Mouse (Mus musculus) liver, embryonic 14.5 days (tissue): ENCODE measurements around the gene Olfr446. TPM values are rescaled to one million over a fixed set of nuclear protein-coding genes. Genes with fewer than 3 reads are reported as not detected.

Experiments
- ATAC-seq: fragments of 200-750 bp; cut with Nextera tagmentation; 2 replicates; pipeline ENCODE4 v1.8.0; 2017; ENCODE audit warnings: moderate number of reproducible peaks, mild to moderate bottlenecking, moderate library complexity; ENCODE audit not compliant: insufficient read depth
- DNase-seq, 3 experiments: peaks; one replicate each; pipeline ENCODE4 v3.0.0-alpha.2; 2012 to 2013; ENCODE audit warnings: low read depth in 3 of 3, low spot score in 3 of 3
- H3K27ac ChIP-seq: fragments of 300-500 bp; sonication (generic); 2 replicates; pipeline ENCODE4 v1.5.1; 2014; ENCODE audit warnings: moderate library complexity, mild to moderate bottlenecking, control low read depth, inconsistent platforms
- H3K27me3 ChIP-seq: fragments of 300-500 bp; sonication (generic); 2 replicates; pipeline ENCODE4 v1.6.1; 2014; ENCODE audit warnings: mild to moderate bottlenecking, low read length, moderate library complexity; ENCODE audit not compliant: control insufficient read depth, insufficient read depth
- H3K36me3 ChIP-seq: fragments of 300-500 bp; sonication (generic); replicated peaks from 2 replicates; pipeline ENCODE4 v1.6.1; 2014; ENCODE audit warnings: low read depth; ENCODE audit not compliant: control insufficient read depth, insufficient read depth
- H3K4me1 ChIP-seq, 2 experiments: fragments of 200-500 bp in 1 of 2; fragments of 300-500 bp in 1 of 2; sonication (generic) in 1 of 2; replicated peaks; 2 replicates each; pipeline ENCODE4 v1.6.1; 2012 to 2014; ENCODE audit warnings: antibody characterized with exemption in 1 of 2, inconsistent platforms in 1 of 2, low read length in 1 of 2; ENCODE audit not compliant: control insufficient read depth in 2 of 2, insufficient read depth in 2 of 2
- H3K4me2 ChIP-seq: fragments of 300-500 bp; sonication (generic); 2 replicates; pipeline ENCODE4 v1.6.1; 2014; ENCODE audit warnings: low read depth, mild to moderate bottlenecking, control low read depth, moderate library complexity
- H3K4me3 ChIP-seq, 2 experiments: fragments of 200-500 bp in 1 of 2; fragments of 300-500 bp in 1 of 2; sonication (generic) in 1 of 2; 2 replicates each; pipeline ENCODE4 v1.5.1; 2012 to 2014; ENCODE audit warnings: low read depth in 2 of 2, low read length in 2 of 2, mild to moderate bottlenecking in 2 of 2, control low read depth in 1 of 2, inconsistent platforms in 1 of 2, moderate library complexity in 1 of 2; ENCODE audit not compliant: insufficient read depth in 1 of 2
- H3K9ac ChIP-seq: fragments of 300-500 bp; sonication (generic); replicated peaks from 2 replicates; pipeline ENCODE4 v1.6.1; 2014; ENCODE audit warnings: mild to moderate bottlenecking, control low read depth, moderate library complexity
- H3K9me3 ChIP-seq: fragments of 300-500 bp; sonication (generic); 2 replicates; pipeline ENCODE4 v1.6.1; 2016; ENCODE audit warnings: low read length, mixed read lengths; ENCODE audit not compliant: control insufficient read depth
- CTCF ChIP-seq: IDR thresholded peaks from 2 replicates; pipeline ENCODE4 v1.5.1; 2016; ENCODE audit warnings: antibody characterized with exemption, low read depth, control low read depth
- EP300 ChIP-seq: IDR thresholded peaks from 2 replicates; pipeline ENCODE4 v1.6.1; 2016; ENCODE audit warnings: antibody characterized with exemption, low read depth
- WGBS: fragments of 180-500 bp; shearing (Covaris S2); extraction: QIAGEN DNeasy Blood & Tissue Kit; methylation state at CpG from one replicate; pipeline ENCODE4 v1.1.7; 2014; ENCODE audit not compliant: insufficient replicate concordance; 5-methylcytosine and 5-hydroxymethylcytosine counted together
- polyA plus RNA-seq, 2 experiments: library from polyadenylated mRNA; depleted of rRNA in 1 of 2; stranded (reverse) in 1 of 2; unstranded in 1 of 2; fragments of >200 nt; fragmentation: Nextera tagmentation in 1 of 2; extraction: Ambion mirVana in 1 of 2; gene quantifications; 2 replicates each; pipeline versions ENCODE4 v1.2.1 to v1.2.3; 2012 to 2014

Gene Olfr446
- polyA plus RNA-seq, 2 experiments: not detected

DNA sequence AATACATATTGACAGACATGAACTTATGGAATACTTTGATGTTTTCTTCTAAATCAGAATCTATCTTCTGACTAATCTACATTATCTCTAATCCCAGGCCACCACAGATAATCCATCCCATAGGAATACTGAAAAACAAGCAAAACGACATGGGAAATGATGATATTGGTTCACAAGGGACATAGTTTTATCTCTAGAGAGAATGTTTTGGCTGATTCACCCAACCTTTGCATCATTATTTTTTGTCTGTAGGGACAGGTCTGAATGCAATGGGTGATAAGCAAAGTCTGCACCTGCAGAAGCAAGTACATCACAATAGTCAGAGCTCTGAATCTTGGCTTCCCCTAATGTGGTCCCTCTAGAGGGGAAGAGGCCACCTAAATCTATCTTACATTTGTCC, 27.6 kb downstream of the Olfr446 start, which contains the start of gene Olfr444:
TSS of gene Olfr444 (plus strand) at position 301 of the 400 bp plus-strand sequence.
- no peak within 1 kb of the TSS for H3K4me3 ChIP-seq
- H3K4me2 ChIP-seq: no peak within 1 kb of the TSS
- DNase-seq: no peak
- H3K4me1 ChIP-seq: no peaks in the 10 kb centered on the region
- no peak within 1 kb of the TSS for H3K27ac ChIP-seq
- no peak within 1 kb of the TSS for H3K9ac ChIP-seq
- ATAC-seq: no peak
- no peaks in the 10 kb centered on the region for H3K36me3 ChIP-seq
- 37% methylated on average over 1 of the region's 1 CpGs for WGBS
- H3K9me3 ChIP-seq: no peaks in the 10 kb centered on the region
- no peak for TF ChIP-seq CTCF
- TF ChIP-seq EP300: no peak
- no peaks in the 10 kb centered on the region for H3K27me3 ChIP-seq

GRCm38 (mm10) chr6:42980377-42980776, 59.2 kb downstream of the Olfr446 start:
- Histone ChIP-seq H3K36me3 (no peaks in the 10 kb centered on the region), H3K9ac (no peak overlapping the region), H3K27me3 (no peaks in the 10 kb centered on the region), H3K4me3 (no peak overlapping the region), H3K9me3 (no peaks in the 10 kb centered on the region), H3K27ac (no peak overlapping the region), H3K4me2 (no peak overlapping the region), H3K4me1 (no peaks in the 10 kb centered on the region)
- ATAC-seq (no peak), DNase-seq (no peak)
- no peak for TF ChIP-seq EP300
- no peak for TF ChIP-seq CTCF

Other genes starting within 250 kb of the Olfr446 start
- 2.2 TPM in 2 replicates for gene Tcaf1, start 211.3 kb upstream of the Olfr446 start, polyA plus RNA-seq (2012; rRNA removed)
- 3.1 and 4.2 TPM in 2 replicates for gene Tcaf1, start 211.3 kb upstream of the Olfr446 start, polyA plus RNA-seq (2014; fragmentation: Nextera tagmentation; extraction: Ambion mirVana)
- not detected in 2 replicates for gene Olfr453, start 182.0 kb upstream of the Olfr446 start, polyA plus RNA-seq (2012; rRNA removed)
- gene Olfr453, start 182.0 kb upstream of the Olfr446 start, polyA plus RNA-seq (2014; fragmentation: Nextera tagmentation; extraction: Ambion mirVana): not detected in 2 replicates
- not detected in 2 replicates for gene Olfr38, start 165.0 kb upstream of the Olfr446 start, polyA plus RNA-seq (2012; rRNA removed)
- not detected in 2 replicates for gene Olfr38, start 165.0 kb upstream of the Olfr446 start, polyA plus RNA-seq (2014; fragmentation: Nextera tagmentation; extraction: Ambion mirVana)
- gene Olfr452, start 136.3 kb upstream of the Olfr446 start, polyA plus RNA-seq (2012; rRNA removed): not detected in 2 replicates
- gene Olfr452, start 136.3 kb upstream of the Olfr446 start, polyA plus RNA-seq (2014; fragmentation: Nextera tagmentation; extraction: Ambion mirVana): not detected in 2 replicates
- not detected in 2 replicates for gene Olfr450, start 109.4 kb upstream of the Olfr446 start, polyA plus RNA-seq (2012; rRNA removed)
- gene Olfr450, start 109.4 kb upstream of the Olfr446 start, polyA plus RNA-seq (2014; fragmentation: Nextera tagmentation; extraction: Ambion mirVana): not detected in 2 replicates
- not detected in 2 replicates for gene Olfr449, start 87.0 kb upstream of the Olfr446 start, polyA plus RNA-seq (2012; rRNA removed)
- gene Olfr449, start 87.0 kb upstream of the Olfr446 start, polyA plus RNA-seq (2014; fragmentation: Nextera tagmentation; extraction: Ambion mirVana): not detected in 2 replicates
- gene Olfr448, start 30.9 kb upstream of the Olfr446 start, polyA plus RNA-seq (2012; rRNA removed): not detected in 2 replicates
- not detected in 2 replicates for gene Olfr448, start 30.9 kb upstream of the Olfr446 start, polyA plus RNA-seq (2014; fragmentation: Nextera tagmentation; extraction: Ambion mirVana)
- not detected in 2 replicates for gene Olfr447, start 12.5 kb upstream of the Olfr446 start, polyA plus RNA-seq (2012; rRNA removed)
- not detected in 2 replicates for gene Olfr447, start 12.5 kb upstream of the Olfr446 start, polyA plus RNA-seq (2014; fragmentation: Nextera tagmentation; extraction: Ambion mirVana)
- gene Olfr444, start 27.7 kb downstream of the Olfr446 start, polyA plus RNA-seq (2012; rRNA removed): not detected in 2 replicates
- gene Olfr444, start 27.7 kb downstream of the Olfr446 start, polyA plus RNA-seq (2014; fragmentation: Nextera tagmentation; extraction: Ambion mirVana): not detected in 2 replicates
- not detected in 2 replicates for gene Olfr441, start 185.0 kb downstream of the Olfr446 start, polyA plus RNA-seq (2012; rRNA removed)
- gene Olfr441, start 185.0 kb downstream of the Olfr446 start, polyA plus RNA-seq (2014; fragmentation: Nextera tagmentation; extraction: Ambion mirVana): not detected in 2 replicates
- gene Olfr237-ps1, start 225.2 kb downstream of the Olfr446 start, polyA plus RNA-seq (2012; rRNA removed): not detected in 2 replicates
- gene Olfr237-ps1, start 225.2 kb downstream of the Olfr446 start, polyA plus RNA-seq (2014; fragmentation: Nextera tagmentation; extraction: Ambion mirVana): not detected in 2 replicates
- not detected in 2 replicates for gene Olfr437, start 241.9 kb downstream of the Olfr446 start, polyA plus RNA-seq (2012; rRNA removed)
- gene Olfr437, start 241.9 kb downstream of the Olfr446 start, polyA plus RNA-seq (2014; fragmentation: Nextera tagmentation; extraction: Ambion mirVana): not detected in 2 replicates